Mouse (Mus musculus): ENCODE measurements around the gene Cdc42se1. TPM values are rescaled to one million over a fixed set of nuclear protein-coding genes. Genes with fewer than 3 reads are reported as not detected.

Cdc42se1 gene
- polyA plus RNA-seq, 1 experiment: 156 TPM

DNA sequence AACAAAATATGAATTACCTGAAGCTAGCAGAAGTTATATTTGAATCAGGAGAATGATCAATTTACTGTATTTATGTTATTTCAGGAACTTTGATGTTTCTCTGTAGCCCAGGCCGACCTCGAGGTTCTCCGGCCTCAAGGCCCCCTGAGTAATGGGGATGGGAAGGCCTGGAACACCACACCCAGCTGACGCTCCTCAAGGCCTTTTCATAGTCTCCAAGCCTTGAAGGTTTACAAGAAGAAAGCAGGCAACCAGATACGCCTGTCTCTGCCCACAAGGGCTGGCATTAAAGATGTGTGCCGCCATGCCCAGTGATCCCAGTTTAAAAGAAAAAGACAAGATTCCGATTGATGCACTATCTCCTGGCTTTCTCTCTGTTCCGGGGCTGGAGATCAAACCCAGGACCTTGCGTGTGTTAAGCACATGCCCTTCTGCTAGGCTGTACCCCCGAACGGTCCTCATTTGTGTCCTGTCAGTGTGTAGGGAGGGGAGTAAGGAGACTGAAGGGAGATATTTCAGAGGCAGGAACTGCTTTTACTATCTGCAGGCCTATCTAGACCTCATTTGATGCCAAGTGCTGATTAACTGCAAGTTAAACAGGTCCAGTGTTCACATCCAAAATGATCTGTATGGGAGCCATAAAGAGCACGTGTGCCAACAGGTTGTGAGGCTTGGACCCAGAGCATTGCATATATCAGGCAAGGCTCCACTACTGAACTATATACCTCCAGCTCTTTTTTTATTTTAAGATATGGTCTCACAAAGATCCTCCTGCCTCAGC is 56.2 kb downstream of the Cdc42se1 start:
- no peak for DNase-seq
- Histone ChIP-seq H3K4me3 (ENCODE audit: control insufficient read depth, insufficient read depth, low read length) (no peak overlapping the region), H3K27me3 (ENCODE audit: control insufficient read depth, insufficient read depth, low read length) (no peaks in the 10 kb centered on the region), H3K4me1 (replicated peaks; ENCODE audit: control insufficient read depth, insufficient read depth, low read length) (peaks cover 16% of the 10 kb centered on the region), H3K27ac (ENCODE audit: control insufficient read depth, insufficient read depth, low read length) (no peak overlapping the region), H3K36me3 (ENCODE audit: control insufficient read depth, insufficient read depth, low read length) (peaks cover 5% of the 10 kb centered on the region; the same call in 1 of the 2 replicates)
- WGBS: 94% methylated on average over 12 of the region's 12 CpGs
- TF ChIP-seq CTCF (IDR thresholded peaks at IDR 0.05; ENCODE audit: borderline replicate concordance, control insufficient read depth, extremely low read depth, insufficient read depth, low read length, poor library complexity) (no peak), POLR2A (IDR thresholded peaks at IDR 0.05; ENCODE audit: control insufficient read depth, extremely low read depth, insufficient read depth, low read length, poor library complexity) (no peak)

DNA sequence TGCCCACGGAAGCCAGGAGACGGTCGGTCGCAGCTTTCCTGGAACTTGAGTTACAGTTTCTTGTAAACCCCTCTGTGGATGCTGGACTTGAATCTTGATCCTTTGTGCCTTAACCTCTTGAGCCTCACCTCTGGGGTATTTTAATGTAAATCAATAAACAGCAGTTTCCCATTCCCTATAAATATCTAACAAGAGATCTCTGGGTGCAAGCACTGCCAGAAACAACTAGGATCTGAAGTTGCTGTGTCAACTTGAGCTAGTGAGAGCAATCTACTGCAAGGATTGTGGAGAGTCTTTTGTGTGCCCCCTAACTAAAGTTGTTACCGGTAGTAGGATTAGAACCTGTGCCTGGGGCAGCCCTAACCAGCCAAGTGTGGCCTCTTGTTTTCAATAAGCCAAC is 56.9 kb downstream of the Cdc42se1 start:
- no peak overlapping the region for H3K27ac ChIP-seq (ENCODE audit: control insufficient read depth, insufficient read depth, low read length)
- peaks cover 5% of the 10 kb centered on the region; the same call in 1 of the 2 replicates for H3K36me3 ChIP-seq (ENCODE audit: control insufficient read depth, insufficient read depth, low read length)
- no peak for TF ChIP-seq POLR2A (IDR thresholded peaks at IDR 0.05; ENCODE audit: control insufficient read depth, extremely low read depth, insufficient read depth, low read length, poor library complexity)
- TF ChIP-seq CTCF (IDR thresholded peaks at IDR 0.05; ENCODE audit: borderline replicate concordance, control insufficient read depth, extremely low read depth, insufficient read depth, low read length, poor library complexity): no peak
- no peak overlapping the region for H3K4me3 ChIP-seq (ENCODE audit: control insufficient read depth, insufficient read depth, low read length)
- no peak for DNase-seq
- peaks cover 16% of the 10 kb centered on the region for H3K4me1 ChIP-seq (replicated peaks; ENCODE audit: control insufficient read depth, insufficient read depth, low read length)
- H3K27me3 ChIP-seq (ENCODE audit: control insufficient read depth, insufficient read depth, low read length): no peaks in the 10 kb centered on the region
- WGBS: 97% methylated on average over 5 of the region's 5 CpGs

Other genes with a start within 250 kb of the Cdc42se1 start
- 57.1 and 61.2 TPM in 2 replicates for gene Zfp687, start 213.3 kb upstream of the Cdc42se1 start, polyA plus RNA-seq (2012; rRNA removed)
- 212 and 227 TPM in 2 replicates for gene Psmd4, start 186.1 kb upstream of the Cdc42se1 start, polyA plus RNA-seq (2012; rRNA removed)
- gene Pip5k1a, start 121.8 kb upstream of the Cdc42se1 start, polyA plus RNA-seq (2012; rRNA removed): 36.5 and 37.8 TPM in 2 replicates
- 77.1 and 78.4 TPM in 2 replicates for gene Vps72, start 117.7 kb upstream of the Cdc42se1 start, polyA plus RNA-seq (2012; rRNA removed)
- 1.8 and 3.6 TPM in 2 replicates for gene Tmod4, start 104.3 kb upstream of the Cdc42se1 start, polyA plus RNA-seq (2012; rRNA removed)
- gene Scnm1, start 94.7 kb upstream of the Cdc42se1 start, polyA plus RNA-seq (2012; rRNA removed): 56.4 and 63.8 TPM in 2 replicates
- gene Lysmd1, start 94.6 kb upstream of the Cdc42se1 start, polyA plus RNA-seq (2012; rRNA removed): 13.1 and 14.1 TPM in 2 replicates
- 78.5 and 79.6 TPM in 2 replicates for gene Tnfaip8l2, start 86.4 kb upstream of the Cdc42se1 start, polyA plus RNA-seq (2012; rRNA removed)
- gene Sema6c, start 68.3 kb upstream of the Cdc42se1 start, polyA plus RNA-seq (2012; rRNA removed): 12.0 and 14.0 TPM in 2 replicates
- 39.7 and 41.7 TPM in 2 replicates for gene Gabpb2, start 10.8 kb upstream of the Cdc42se1 start, polyA plus RNA-seq (2012; rRNA removed)
- gene Mllt11, start 3.4 kb downstream of the Cdc42se1 start, polyA plus RNA-seq (2012; rRNA removed): 53.0 and 66.1 TPM in 2 replicates
- gene Gm128, start 12.9 kb downstream of the Cdc42se1 start, polyA plus RNA-seq (2012; rRNA removed): 0.30 and 0.33 TPM in 2 replicates
- gene Bnipl, start 22.5 kb downstream of the Cdc42se1 start, polyA plus RNA-seq (2012; rRNA removed): 1.3 and 1.6 TPM in 2 replicates
- gene Mindy1, start 52.6 kb downstream of the Cdc42se1 start, polyA plus RNA-seq (2012; rRNA removed): 50.3 and 50.4 TPM in 2 replicates
- gene Prune1, start 53.3 kb downstream of the Cdc42se1 start, polyA plus RNA-seq (2012; rRNA removed): 17.2 and 18.5 TPM in 2 replicates
- 1.4 and 1.5 TPM in 2 replicates for gene Anxa9, start 78.4 kb downstream of the Cdc42se1 start, polyA plus RNA-seq (2012; rRNA removed)
- 129 and 140 TPM in 2 replicates for gene Cers2, start 86.1 kb downstream of the Cdc42se1 start, polyA plus RNA-seq (2012; rRNA removed)
- 30.7 and 31.8 TPM in 2 replicates for gene Setdb1, start 128.5 kb downstream of the Cdc42se1 start, polyA plus RNA-seq (2012; rRNA removed)
- gene 4930558C23Rik, start 174.1 kb downstream of the Cdc42se1 start, polyA plus RNA-seq (2012; rRNA removed): not detected in 2 replicates
- 40.5 and 54.5 TPM in 2 replicates for gene Arnt, start 205.7 kb downstream of the Cdc42se1 start, polyA plus RNA-seq (2012; rRNA removed)

Data from thymus, adult 2 months (tissue).